Mouse (Mus musculus) heart, embryonic 14.5 days (tissue): ENCODE measurements around the gene Gpam. TPM values are rescaled to one million over a fixed set of nuclear protein-coding genes. Genes with fewer than 3 reads are reported as not detected.

ENCODE experiments used
- ATAC-seq: fragments of 200-750 bp; cut with Nextera tagmentation; 2 replicates; pipeline ENCODE4 v1.8.0; 2017; ENCODE audit warnings: low read depth, moderate TSS enrichment; ENCODE audit not compliant: insufficient number of reproducible peaks, insufficient read depth, low FRiP score
- H3K27ac ChIP-seq, 2 experiments: fragments of 200-500 bp in 1 of 2; fragments of 300-500 bp in 1 of 2; sonication (generic) in 1 of 2; replicated peaks in 1 of 2; 2 replicates each; pipeline ENCODE4 v1.5.1; 2012 to 2014; ENCODE audit warnings: low read depth in 2 of 2, low read length in 2 of 2, control low read depth in 1 of 2, mild to moderate bottlenecking in 1 of 2, mixed read lengths in 1 of 2; ENCODE audit not compliant: control insufficient read depth in 1 of 2, insufficient read depth in 1 of 2
- H3K27me3 ChIP-seq: fragments of 300-500 bp; sonication (generic); 2 replicates; pipeline ENCODE4 v1.6.1; 2014; ENCODE audit warnings: mild to moderate bottlenecking, low read length, control low read depth; ENCODE audit not compliant: control insufficient read depth, insufficient read depth
- H3K36me3 ChIP-seq: fragments of 300-500 bp; sonication (generic); 2 replicates; pipeline ENCODE4 v1.6.1; 2014; ENCODE audit warnings: mild to moderate bottlenecking, control low read depth, low read length, mixed read lengths; ENCODE audit not compliant: control insufficient read depth, insufficient read depth
- H3K4me1 ChIP-seq, 2 experiments: fragments of 200-500 bp in 1 of 2; fragments of 300-500 bp in 1 of 2; sonication (generic) in 1 of 2; 2 replicates each; pipeline ENCODE4 v1.6.1; 2012 to 2014; ENCODE audit warnings: low read length in 2 of 2, control low read depth in 1 of 2, mixed read lengths in 1 of 2; ENCODE audit not compliant: control insufficient read depth in 2 of 2, insufficient read depth in 2 of 2
- H3K4me2 ChIP-seq: fragments of 300-500 bp; sonication (generic); 2 replicates; pipeline ENCODE4 v1.6.1; 2014; ENCODE audit warnings: mild to moderate bottlenecking, low read length
- H3K4me3 ChIP-seq, 2 experiments: fragments of 200-500 bp in 1 of 2; fragments of 300-500 bp in 1 of 2; sonication (generic) in 1 of 2; 2 replicates each; pipeline ENCODE4 v1.5.1; 2012 to 2014; ENCODE audit warnings: low read length in 2 of 2, mild to moderate bottlenecking in 2 of 2, control low read depth in 1 of 2, low read depth in 1 of 2, moderate library complexity in 1 of 2; ENCODE audit not compliant: control insufficient read depth in 1 of 2, insufficient read depth in 1 of 2
- H3K9ac ChIP-seq: fragments of 300-500 bp; sonication (generic); 2 replicates; pipeline ENCODE4 v1.6.1; 2014; ENCODE audit warnings: mild to moderate bottlenecking, low read length
- H3K9me3 ChIP-seq: fragments of 300-500 bp; sonication (generic); 2 replicates; pipeline ENCODE4 v1.6.1; 2016; ENCODE audit warnings: low read length, control low read depth; ENCODE audit not compliant: control insufficient read depth
- WGBS: fragments of 180-500 bp; shearing (Covaris S2); extraction: QIAGEN DNeasy Blood & Tissue Kit; methylation state at CpG from one replicate; pipeline ENCODE4 v1.1.7; 2014; 5-methylcytosine and 5-hydroxymethylcytosine counted together
- polyA plus RNA-seq: library from polyadenylated mRNA; unstranded; fragments of >200 nt; fragmentation: Nextera tagmentation; extraction: Ambion mirVana; gene quantifications from 2 replicates; pipeline ENCODE4 v1.2.1, GENCODE M21; 2014

Gene Gpam
- polyA plus RNA-seq, 1 experiment from 2014 or later, result 11.1 TPM

- ATAC-seq, result no peak
- Histone ChIP-seq H3K27me3 (no peaks in the 10 kb centered on the region), H3K36me3 (no peaks in the 10 kb centered on the region), H3K4me1 (peaks cover 9 to 10% of the 10 kb centered on the region in 2 experiments; a peak in 3 of 4 replicates), H3K27ac (no peak overlapping the region), H3K4me2 (no peak overlapping the region), H3K9ac (no peak overlapping the region), H3K9me3 (no peaks in the 10 kb centered on the region), H3K4me3 (no peak overlapping the region)
- 78% methylated on average over 7 of the region's 7 CpGs for WGBS
These were observed 11.5 kb upstream of the Gpam start for GRCm38 (mm10) chr19:55138506-55138905.

- no peaks in the 10 kb centered on the region for H3K9me3 ChIP-seq
- no peak overlapping the region for H3K9ac ChIP-seq
- H3K4me1 ChIP-seq, result peaks cover 9 to 10% of the 10 kb centered on the region in 2 experiments; a peak in 3 of 4 replicates
- H3K27ac ChIP-seq, result no peak overlapping the region
- H3K36me3 ChIP-seq, result no peaks in the 10 kb centered on the region
- H3K27me3 ChIP-seq, result no peaks in the 10 kb centered on the region
- WGBS, result 42% methylated on average over 7 of the region's 7 CpGs
- no peak overlapping the region for H3K4me2 ChIP-seq
- no peak for ATAC-seq
- no peak overlapping the region for H3K4me3 ChIP-seq
These were observed 10.8 kb upstream of the Gpam start for GRCm38 (mm10) chr19:55137884-55138283.

DNA sequence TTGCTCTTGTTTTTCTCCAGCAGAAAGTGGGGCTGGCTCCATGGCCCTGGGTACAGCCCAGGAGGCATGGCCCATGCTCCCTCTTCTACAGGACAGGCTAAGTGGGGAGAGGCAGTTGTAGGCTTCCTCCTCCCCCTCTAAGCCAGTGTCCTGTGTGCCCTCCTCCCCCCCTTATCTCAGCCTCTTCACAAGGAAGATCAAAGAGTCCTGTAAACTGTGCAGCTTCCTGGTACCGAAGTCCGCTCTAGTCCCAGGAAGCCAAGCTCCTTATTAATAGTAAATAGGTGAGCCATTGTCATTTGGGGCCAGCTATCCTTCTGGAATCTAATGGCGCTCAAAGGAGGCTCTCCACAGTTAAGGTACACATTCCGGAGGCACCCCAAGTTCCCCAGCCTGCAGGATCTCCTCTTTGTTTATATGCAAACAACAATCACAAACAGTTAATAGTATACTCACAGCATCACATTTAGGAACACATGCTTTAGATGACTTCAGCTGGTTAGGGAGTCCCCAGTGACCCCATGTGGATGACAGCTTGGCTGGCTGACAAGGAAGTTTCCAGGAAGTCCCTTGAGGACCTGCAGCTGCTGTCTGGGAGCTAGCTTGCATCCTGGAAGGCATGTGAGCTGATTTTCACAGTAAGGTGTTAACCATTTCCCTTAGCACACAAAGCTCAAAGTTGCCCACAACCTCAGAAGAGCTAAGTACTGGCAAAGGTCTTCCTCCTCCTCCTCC, 9.8 kb upstream of the Gpam start:
- peaks cover 9 to 10% of the 10 kb centered on the region in 2 experiments; a peak in 3 of 4 replicates for H3K4me1 ChIP-seq
- H3K9me3 ChIP-seq, result no peaks in the 10 kb centered on the region
- H3K27ac ChIP-seq, result no peak overlapping the region
- no peak for ATAC-seq
- H3K27me3 ChIP-seq, result no peaks in the 10 kb centered on the region
- WGBS, result 38% methylated on average over 4 of the region's 4 CpGs
- no peak overlapping the region for H3K9ac ChIP-seq
- no peak overlapping the region for H3K4me2 ChIP-seq
- no peaks in the 10 kb centered on the region for H3K36me3 ChIP-seq
- no peak overlapping the region for H3K4me3 ChIP-seq

- Histone ChIP-seq H3K9ac (no peak overlapping the region), H3K4me2 (no peak overlapping the region), H3K4me3 (no peak overlapping the region), H3K27me3 (no peaks in the 10 kb centered on the region), H3K36me3 (no peaks in the 10 kb centered on the region), H3K4me1 (peaks cover 9 to 10% of the 10 kb centered on the region in 2 experiments; a peak in 3 of 4 replicates), H3K27ac (no peak overlapping the region), H3K9me3 (no peaks in the 10 kb centered on the region)
- 86% methylated on average over 3 of the region's 3 CpGs for WGBS
- no peak for ATAC-seq
These were observed 8.9 kb upstream of the Gpam start for GRCm38 (mm10) chr19:55135918-55136317.

DNA sequence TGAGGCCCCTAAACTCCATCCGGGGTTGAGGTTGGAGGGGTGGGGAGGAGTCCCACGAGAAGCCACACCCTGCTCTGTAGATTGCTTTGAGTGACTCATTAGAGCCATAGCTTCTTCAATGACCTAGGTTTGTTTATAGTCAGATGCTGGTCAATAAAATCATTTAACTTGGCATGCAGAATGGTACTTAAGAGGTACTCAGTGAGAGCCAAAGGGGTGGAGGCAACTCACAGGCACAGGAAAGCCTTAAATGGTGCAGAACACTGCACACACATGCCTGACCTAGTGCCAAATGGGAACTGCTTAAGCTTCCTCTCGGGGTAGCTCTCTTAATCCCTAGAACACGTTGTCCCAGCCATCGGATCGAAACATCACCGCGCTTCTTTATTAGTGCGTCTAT, 7.5 kb upstream of the Gpam start:
- no peaks in the 10 kb centered on the region for H3K27me3 ChIP-seq
- 81% methylated on average over 9 of the region's 9 CpGs for WGBS
- ATAC-seq, result no peak

DNA sequence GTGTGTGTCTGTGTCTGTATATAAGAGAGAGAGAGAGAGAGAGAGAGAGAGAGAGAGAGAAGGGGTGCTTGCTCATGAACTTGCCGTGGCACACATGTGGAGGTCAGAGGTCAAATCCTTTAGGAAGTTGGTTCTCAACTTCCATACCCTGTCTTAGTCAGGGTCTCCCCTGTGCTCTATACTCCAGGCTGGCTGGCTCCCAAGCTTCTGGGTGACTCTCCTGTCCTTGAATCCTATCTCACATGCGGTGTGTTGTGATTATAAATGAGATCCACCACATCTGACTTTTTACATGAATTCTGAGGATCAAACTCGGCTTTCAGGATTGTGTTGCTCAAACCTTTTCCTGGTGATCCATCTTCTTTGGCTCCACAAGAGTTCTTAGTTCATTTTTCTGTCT, 5.4 kb upstream of the Gpam start:
- no peaks in the 10 kb centered on the region for H3K9me3 ChIP-seq
- H3K36me3 ChIP-seq, result no peaks in the 10 kb centered on the region
- no peaks in the 10 kb centered on the region for H3K27me3 ChIP-seq
- no peak overlapping the region for H3K4me2 ChIP-seq
- no peak overlapping the region for H3K4me3 ChIP-seq
- ATAC-seq, result no peak
- no peak overlapping the region for H3K27ac ChIP-seq
- H3K4me1 ChIP-seq, result peaks cover 6 to 7% of the 10 kb centered on the region in 2 experiments; a peak in 3 of 4 replicates
- no peak overlapping the region for H3K9ac ChIP-seq
- whole genome bisulfite sequencing, result 67% methylated on average over 3 of the region's 3 CpGs

More for the DNA sequence above, 7.5 kb upstream of the Gpam start:
- Histone ChIP-seq H3K4me3 (no peak overlapping the region), H3K9ac (no peak overlapping the region), H3K4me1 (peaks cover 9 to 10% of the 10 kb centered on the region in 2 experiments; a peak in 3 of 4 replicates), H3K4me2 (no peak overlapping the region), H3K36me3 (no peaks in the 10 kb centered on the region), H3K27ac (no peak overlapping the region), H3K9me3 (no peaks in the 10 kb centered on the region)

DNA sequence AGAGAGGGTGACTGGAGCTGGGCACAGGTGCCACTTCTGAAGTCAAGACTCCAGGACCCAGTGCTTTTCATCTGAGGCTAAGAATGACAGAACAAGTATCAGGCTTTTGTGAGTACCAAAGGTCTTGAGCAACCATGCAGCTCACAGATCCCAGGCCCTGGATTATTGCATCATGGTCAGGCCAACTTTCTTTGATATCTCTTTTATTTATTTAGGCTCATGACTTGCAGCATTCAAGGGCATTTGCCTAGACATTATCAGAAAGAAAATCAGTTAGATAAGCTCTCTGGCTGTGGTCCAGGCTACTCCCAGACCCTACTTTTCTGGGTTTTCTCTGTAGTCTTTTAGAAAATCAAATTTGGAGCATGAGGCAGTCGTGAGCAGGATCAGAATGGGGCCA, 4.7 kb upstream of the Gpam start:
- WGBS, result 59% methylated on average over 1 of the region's 1 CpGs
- ATAC-seq, result no peak
- H3K27ac ChIP-seq, result no peak overlapping the region

DNA sequence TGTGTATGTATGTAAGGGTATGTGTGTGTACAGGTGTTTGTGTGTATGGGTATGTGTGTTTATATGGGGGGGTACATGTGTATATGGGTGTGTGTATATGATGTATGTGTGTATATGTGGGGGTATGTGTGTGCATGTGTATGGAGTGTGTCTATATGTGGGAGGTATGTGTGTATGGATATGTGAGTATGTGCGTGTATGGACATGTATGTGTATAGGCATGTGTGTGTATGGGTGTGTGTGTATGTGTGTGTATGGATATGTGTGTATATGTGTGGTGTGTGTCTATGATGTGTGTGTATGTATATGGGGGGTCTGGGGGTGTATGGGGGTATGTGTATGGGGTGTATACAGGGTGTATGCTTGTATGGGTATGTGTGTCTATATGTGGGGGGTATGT, 1.4 kb upstream of the Gpam start:
- no peaks in the 10 kb centered on the region for H3K9me3 ChIP-seq
- H3K4me3 ChIP-seq, result no peak overlapping the region
- no peaks in the 10 kb centered on the region for H3K27me3 ChIP-seq
- ATAC-seq, result no peak
- WGBS, result 88% methylated on average over 1 of the region's 1 CpGs
- H3K9ac ChIP-seq, result no peak overlapping the region
- no peaks in the 10 kb centered on the region for H3K4me1 ChIP-seq
- no peak overlapping the region for H3K27ac ChIP-seq
- H3K36me3 ChIP-seq, result no peaks in the 10 kb centered on the region
- H3K4me2 ChIP-seq, result no peak overlapping the region

More for the DNA sequence above, 4.7 kb upstream of the Gpam start:
- no peaks in the 10 kb centered on the region for H3K27me3 ChIP-seq
- H3K9ac ChIP-seq, result no peak overlapping the region
- no peak overlapping the region for H3K4me3 ChIP-seq
- no peaks in the 10 kb centered on the region for H3K36me3 ChIP-seq
- H3K9me3 ChIP-seq, result no peaks in the 10 kb centered on the region
- H3K4me1 ChIP-seq, result peaks cover 3% of the 10 kb centered on the region in 2 experiments; a peak in 3 of 4 replicates
- H3K4me2 ChIP-seq, result no peak overlapping the region
